Mouse (Mus musculus): ENCODE measurements at regions not wholly inside any gene's neighbourhood (a gene's known extent, or its start where the extent isn't known, plus 50 kb on each side); places are given as distances from the start of the nearest gene placed in this dataset.

GRCm38 (mm10) chr6:93623541-93623940 lies 660.2 kb downstream of the Magi1 start:
- DNase-seq = no peak

DNA sequence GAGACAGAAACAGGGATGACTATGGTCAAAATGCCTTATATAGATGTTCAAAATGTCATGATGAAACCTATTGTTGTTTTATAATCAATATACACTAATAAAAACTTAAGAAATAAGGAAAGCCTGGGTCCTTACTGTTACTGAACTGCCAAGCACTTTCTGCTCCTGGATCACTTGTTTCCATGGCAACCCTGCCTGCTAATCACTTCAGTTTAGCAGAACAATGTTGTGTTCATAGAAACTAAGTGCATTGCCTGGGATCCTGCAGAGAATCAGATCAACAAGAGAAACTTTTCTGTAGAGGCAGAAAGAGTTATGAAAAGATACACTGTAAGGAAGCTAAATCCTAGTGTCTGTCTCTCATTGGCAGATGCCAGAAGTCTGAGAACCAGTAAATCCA lies 666.8 kb downstream of the Magi1 start:
- peak in 1 of 2 experiments; percentile 9 for DNase-seq

GRCm38 (mm10) chr6:93600376-93600775 lies 657.1 kb upstream of the Adamts9 start:
- DNase-seq = no peak

DNA sequence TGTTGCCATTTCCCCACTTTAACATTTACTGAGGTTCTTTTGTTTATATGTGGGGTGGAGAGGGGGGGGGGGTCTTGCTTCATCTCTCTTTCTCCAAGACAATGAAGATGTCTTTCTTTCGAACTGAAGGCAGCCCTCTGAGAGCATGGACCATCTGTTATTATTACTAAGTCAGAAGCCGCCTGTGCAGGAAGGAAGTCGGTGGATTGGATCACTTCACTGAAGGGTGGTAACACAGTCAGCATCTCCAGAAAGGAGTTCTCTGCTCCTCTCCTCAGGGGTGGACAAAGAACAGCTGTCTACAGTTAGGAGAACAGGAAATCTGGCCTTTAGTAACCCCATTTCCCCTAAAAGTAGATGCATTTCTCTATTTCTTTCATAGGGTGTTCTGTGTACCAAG lies 656.1 kb upstream of the Adamts9 start:
- DNase-seq = no peak

DNA sequence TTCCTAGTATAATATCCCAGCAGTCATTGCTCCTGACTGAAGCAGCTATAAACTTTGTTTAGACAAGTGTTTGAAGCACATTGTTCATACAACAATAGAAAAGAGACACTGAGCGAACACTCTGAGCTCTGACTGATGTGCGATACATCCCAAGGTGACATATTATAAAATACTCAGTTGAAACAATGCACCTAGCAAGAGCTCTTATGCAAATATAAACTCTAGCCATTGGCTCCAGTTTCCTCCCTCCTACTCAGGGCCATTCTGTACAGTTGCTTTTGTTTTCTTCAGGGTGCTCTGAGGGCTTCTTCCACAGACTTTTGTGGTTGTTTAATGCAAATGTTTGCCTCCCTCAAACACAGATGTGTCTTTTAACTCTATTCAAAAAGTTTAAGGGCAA lies 646.6 kb upstream of the Adamts9 start:
- no peak for DNase-seq

DNA sequence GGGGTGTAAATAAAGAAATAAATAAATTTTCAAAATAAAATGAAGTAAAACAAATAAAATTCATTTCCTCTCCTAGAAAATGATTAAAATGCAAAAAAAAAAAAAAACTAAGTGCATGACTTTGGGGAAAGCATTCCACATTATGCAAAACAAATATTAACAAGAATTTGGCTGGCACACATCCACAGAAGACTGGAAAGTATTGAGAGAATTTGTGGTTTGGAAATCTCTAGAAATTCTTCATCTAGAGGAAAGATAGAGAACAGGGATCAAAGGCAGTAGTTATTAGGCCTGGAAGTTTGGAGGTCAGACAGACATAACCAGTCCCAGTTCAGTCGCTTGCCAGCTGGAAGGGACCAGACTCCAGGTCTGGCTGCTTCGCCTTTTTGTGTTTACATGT lies 643.6 kb upstream of the Adamts9 start:
- no peak for DNase-seq

DNA sequence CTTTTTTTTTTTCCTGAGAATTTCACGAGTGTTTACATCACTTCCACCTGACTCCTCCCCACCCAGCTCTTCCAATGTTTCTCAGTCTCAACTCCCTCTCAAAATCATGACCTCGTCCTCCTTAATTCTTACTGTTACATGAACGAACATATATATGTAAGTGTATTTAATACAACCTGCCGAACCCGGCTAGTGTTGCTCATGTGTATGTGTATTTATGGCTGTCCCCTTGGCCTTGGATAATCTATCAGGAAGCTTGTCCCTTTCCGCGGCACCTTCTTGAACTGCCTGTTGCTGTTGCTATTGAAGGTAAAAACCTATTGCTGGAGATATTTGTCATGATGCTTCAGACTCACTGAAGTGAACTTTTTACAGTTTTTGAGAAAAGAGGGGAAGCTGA lies 637.8 kb upstream of the Adamts9 start:
- no peak for DNase-seq

DNA sequence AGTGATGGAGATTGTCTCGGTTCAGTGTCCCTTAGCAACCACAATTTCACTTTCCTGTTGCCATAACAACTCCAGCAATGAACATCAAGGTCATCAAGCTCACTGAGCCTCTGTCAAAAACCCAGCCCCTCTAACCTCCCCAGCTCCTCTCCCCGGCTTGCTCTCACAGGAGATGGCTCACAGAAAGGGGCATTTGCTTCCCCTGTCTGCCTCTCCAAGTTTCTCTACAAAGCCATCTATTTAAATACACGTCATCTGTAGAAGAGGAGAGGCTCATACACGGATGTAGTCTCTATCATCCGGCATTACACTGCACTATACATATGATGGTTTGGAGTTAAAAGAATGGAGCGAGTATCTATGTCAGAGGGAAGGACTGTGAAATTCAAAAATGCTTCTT lies 637.4 kb upstream of the Adamts9 start:
- no peak for DNase-seq

GRCm38 (mm10) chr6:93575249-93575648 lies 632.0 kb upstream of the Adamts9 start:
- DNase-seq = no peak

GRCm38 (mm10) chr6:93573679-93574635 lies 630.7 kb upstream of the Adamts9 start:
- peak; percentile 34 to 47 for DNase-seq

GRCm38 (mm10) chr6:93569866-93570265 lies 626.6 kb upstream of the Adamts9 start:
- no peak for DNase-seq

DNA sequence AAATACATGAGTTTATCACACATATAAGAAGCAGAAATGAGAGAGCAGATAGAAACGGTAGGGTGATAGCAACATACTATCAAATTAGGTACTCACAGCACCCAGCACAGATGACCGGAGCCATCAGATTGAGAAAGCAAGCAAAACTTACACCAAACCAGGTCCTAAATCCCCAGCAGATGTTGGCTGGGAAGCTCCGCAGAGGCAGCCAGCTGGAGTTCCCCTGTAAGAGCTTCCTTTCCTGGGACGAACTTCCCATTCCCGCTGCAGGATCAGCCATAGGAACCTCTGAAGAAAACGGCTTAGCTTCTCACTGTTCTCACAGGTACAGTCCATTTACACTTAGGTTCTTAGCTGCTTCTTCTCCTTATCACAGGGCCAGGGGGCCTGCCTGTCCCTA lies 625.9 kb upstream of the Adamts9 start:
- DNase-seq = no peak

DNA sequence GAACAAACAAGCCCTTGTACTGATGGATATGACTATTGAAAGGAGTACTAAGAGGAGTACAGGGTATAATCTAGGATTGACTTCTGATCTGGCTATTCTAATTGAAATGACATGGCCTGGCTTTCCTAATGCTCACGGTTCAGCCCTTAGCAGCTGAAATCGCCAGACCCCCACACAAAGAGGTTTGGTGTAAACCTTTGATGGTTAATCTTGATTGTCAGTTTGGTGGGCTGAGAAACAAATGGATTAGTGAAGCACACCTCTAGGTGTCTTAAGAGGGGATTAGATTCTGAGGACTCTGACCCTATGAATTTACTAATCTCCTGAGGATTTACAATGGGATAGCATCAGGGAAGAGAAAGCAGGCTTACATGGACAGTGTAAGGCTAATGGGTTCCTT lies 623.4 kb upstream of the Adamts9 start:
- DNase-seq = no peak

DNA sequence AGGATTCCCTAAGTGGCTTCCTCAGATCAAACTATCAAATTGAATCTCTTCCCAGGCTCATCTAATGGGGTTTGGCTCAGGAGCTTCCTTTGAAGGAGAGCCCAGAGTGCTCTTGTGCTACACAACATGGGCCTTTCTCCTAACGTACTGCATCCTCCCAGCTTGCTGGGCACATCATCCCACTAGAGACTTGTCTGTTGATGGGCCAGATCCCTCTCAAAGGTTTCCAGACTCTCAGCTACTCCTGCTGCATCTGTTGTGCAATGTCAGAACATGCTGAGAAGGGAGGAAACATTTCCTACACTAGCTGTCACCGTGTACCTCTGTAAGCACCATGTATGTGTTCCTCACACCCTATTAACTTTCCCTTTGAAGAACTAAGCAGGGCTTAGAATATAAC lies 605.0 kb upstream of the Adamts9 start:
- DNase-seq = no peak

DNA sequence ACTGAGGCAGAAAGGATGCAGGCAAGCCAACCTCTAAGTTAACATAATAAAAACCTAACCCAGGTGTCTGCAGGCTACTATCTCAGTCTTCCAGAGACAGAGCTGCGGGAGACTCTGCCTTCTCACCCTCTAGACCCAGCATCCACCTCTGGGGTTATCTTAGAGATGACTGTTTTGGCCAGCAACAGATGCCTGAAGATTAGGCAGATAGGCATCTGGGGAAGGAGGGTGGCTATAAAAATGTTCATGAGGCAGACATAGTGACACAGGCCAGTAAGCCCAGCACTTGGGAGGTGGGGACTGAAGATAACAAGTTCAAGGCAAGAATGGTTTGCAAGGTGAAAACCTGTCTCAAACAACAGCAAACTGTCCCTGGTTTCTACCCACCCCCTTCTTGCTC lies 601.0 kb upstream of the Adamts9 start:
- no peak for DNase-seq

GRCm38 (mm10) chr6:93543354-93544129 lies 600.2 kb upstream of the Adamts9 start:
- DNase-seq = peak; percentile 24 to 42

GRCm38 (mm10) chr6:93539583-93539982 lies 596.3 kb upstream of the Adamts9 start:
- no peak for DNase-seq

DNA sequence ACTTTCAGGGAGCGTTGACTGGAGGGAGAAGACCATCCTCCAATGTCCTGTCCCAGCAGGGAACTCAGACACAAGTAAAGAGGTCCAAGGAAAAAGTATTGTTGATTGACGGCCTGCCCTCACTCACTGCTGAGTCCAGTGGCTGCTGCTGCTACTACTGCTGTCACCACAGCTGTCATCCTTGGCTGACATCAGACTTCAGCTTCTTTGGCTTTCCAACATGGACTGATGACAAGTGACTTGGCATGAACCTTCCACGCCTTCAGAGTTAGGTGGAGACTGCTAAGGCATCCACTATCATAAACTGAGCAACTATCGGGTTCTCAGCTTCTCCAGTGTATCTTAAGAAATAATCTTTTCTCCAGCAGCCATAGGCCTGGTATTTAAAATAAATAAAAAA lies 595.9 kb upstream of the Adamts9 start:
- peak; percentile 56 to 61 for DNase-seq

- DNase-seq = no peak
Observed at GRCm38 (mm10) chr6:93537971-93538370, 594.7 kb upstream of the Adamts9 start.

- DNase-seq = no peak
Observed at GRCm38 (mm10) chr6:93537126-93537525, 593.8 kb upstream of the Adamts9 start.

DNA sequence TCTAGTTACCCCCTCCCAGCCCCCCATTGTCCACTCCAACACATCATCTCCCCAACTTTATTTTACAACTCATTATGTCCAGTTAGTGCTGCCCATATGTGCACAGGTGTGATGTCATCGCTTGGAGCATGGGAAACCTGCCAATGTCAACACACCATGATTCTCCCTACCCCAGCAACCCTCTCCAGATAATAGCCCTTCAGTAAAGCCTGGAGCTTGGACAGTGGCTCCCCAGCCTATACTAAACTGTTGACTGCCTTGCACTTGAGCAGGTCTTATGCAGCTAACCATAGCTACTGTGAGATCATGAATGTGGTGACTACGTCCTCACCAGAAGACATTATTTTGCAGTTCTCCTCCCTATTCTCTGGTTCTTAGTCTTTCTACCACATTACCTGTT lies 570.5 kb upstream of the Adamts9 start:
- DNase-seq = no peak

GRCm38 (mm10) chr6:93509857-93510256 lies 566.6 kb upstream of the Adamts9 start:
- DNase-seq = peak; percentile 4 to 8

GRCm38 (mm10) chr6:93497824-93498223 lies 554.5 kb upstream of the Adamts9 start:
- no peak for DNase-seq

DNA sequence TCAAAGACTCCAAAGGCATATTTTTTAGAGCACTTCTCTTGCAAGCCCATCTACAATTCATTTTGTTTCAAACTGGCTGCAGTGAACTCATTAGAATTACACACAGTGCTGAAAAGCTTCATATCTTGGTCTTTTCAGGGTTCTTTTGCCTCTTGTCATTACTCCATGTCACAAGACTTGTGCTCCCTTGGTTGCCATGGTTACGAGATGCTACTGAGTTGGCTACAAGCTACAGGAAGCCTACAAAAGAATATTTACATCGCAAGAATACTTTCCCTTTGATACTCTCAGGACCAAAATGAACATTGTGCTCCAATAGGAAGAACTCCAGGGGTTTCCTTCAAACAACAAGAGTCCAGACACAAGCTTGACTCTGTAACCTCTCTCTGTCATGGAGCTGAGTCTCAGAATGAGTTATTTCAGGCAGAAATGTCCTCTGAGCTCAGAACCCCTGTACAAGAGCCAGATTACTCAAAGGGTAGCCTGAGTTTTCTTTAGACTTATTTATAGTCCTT lies 545.2 kb upstream of the Adamts9 start:
- peak; percentile 9 to 15 for DNase-seq
